Comparison of ENCODE assay signal across 8 mouse cellular contexts in the genomic region with DNA sequence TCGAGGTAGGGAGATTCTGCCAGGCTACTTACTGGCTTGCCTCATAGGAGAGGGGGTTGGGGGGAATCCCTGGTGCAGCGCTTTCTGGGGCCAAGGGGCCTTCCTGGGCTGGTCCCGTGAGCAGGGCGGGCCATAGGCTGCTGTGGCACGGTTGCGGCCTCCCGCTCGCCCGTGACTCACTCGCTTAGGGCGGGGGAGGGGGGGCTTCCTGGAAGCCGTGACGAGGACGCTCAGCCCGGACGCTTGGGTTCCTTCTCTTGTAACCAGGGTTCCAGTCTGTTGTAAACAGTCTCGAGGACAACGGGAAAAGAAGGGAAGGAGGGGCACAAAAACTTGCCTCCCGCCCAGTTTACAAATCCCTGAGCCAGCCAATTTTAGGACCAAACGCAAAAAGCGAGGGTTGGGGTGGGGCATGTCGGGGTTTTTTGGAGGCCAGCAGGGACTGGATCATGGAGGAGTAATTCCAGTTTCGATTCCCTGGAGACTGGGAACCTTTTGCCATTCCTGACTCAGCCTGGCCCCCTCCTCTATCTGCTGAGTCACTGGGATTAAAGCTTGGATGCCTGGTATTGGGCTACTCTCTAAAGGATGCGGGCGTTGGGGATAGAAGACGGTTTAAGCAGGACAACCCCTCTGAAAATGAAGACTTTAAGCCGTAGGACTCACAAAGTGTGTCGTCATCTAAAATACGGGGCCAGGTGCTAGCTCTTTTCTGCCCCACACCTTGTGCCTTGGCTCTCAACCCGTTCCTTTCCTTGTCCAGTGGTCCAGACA. TPM values are rescaled to one million over a fixed set of nuclear protein-coding genes. Genes with fewer than 3 reads are reported as not detected.
DNase-seq lines count a peak whose midpoint lies in the region; ATAC-seq and TF ChIP-seq lines count a peak whose summit lies in the region.

No protein-coding gene starts in this region.

- 2% methylated on average over 30 of the region's 30 CpGs for WGBS in lung, postnatal 0 days

- no peak for TF ChIP-seq CTCF in G1E (IDR thresholded peaks at IDR 0.05; ENCODE audit: low read depth, low read length)
- no peak for TF ChIP-seq CTCF in lung, postnatal 0 days (IDR thresholded peaks at IDR 0.05)

- peak overlapping the region; percentile 94 for H3K4me2 ChIP-seq in lung, postnatal 0 days (replicated peaks; ENCODE audit: low read depth, low read length)

- DNase-seq in G1E (ENCODE audit: low spot score) = peak; percentile 85
- peak; percentile 93 for DNase-seq in c-Kit-positive CD71-negative TER-119-negative erythroid progenitor cells, embryonic 14.5 days (ENCODE audit: low read depth)
- peak; percentile 90 to 95 for DNase-seq in heart, adult 18-20 months
- DNase-seq in kidney, adult 18-20 months = peak; percentile 75
- DNase-seq in lung, postnatal 0 days (ENCODE audit: low spot score) = peak; percentile 98
- DNase-seq in ovary, postnatal 14 days (ENCODE audit: low spot score) = peak; percentile 64
- DNase-seq in urinary bladder, postnatal 4 days (ENCODE audit: low spot score in 2 of 2) = peak; percentile 79 to 80
- DNase-seq in left cerebral cortex, postnatal 25 days (ENCODE audit: low spot score in 2 of 2) = no peak

- H3K4me3 ChIP-seq in G1E (ENCODE audit: low read depth, low read length) = peak overlapping the region; percentile 71
- H3K4me3 ChIP-seq in lung, postnatal 0 days (ENCODE audit: low read depth, low read length) = peak overlapping the region; percentile 39

- peaks cover 91% of the 10 kb centered on the region for H3K4me1 ChIP-seq in G1E (ENCODE audit: insufficient read depth, low read depth, low read length)
- peaks cover 21% of the 10 kb centered on the region for H3K4me1 ChIP-seq in lung, postnatal 0 days (ENCODE audit: insufficient read depth, low read depth, low read length)

- H3K9ac ChIP-seq in lung, postnatal 0 days (replicated peaks; ENCODE audit: low read depth) = peak overlapping the region; percentile 67

- TF ChIP-seq EP300 in lung, postnatal 0 days (IDR thresholded peaks at IDR 0.05) = peak; percentile 88

- H3K36me3 ChIP-seq in G1E (replicated peaks) = peaks cover 41% of the 10 kb centered on the region
- peaks cover 7% of the 10 kb centered on the region; the same call in 1 of the 2 replicates for H3K36me3 ChIP-seq in lung, postnatal 0 days (ENCODE audit: insufficient read depth, low read length)

- no peaks in the 10 kb centered on the region for H3K9me3 ChIP-seq in G1E (replicated peaks)
- no peaks in the 10 kb centered on the region for H3K9me3 ChIP-seq in lung, postnatal 0 days (ENCODE audit: low read length)

- ATAC-seq in G1E (ENCODE audit: extremely low read depth, insufficient number of reproducible peaks, low FRiP score, poor library complexity, severe bottlenecking) = peak; percentile 41
- peak; percentile 68 for ATAC-seq in lung, postnatal 0 days

- intact Hi-C loops in left cerebral cortex, postnatal 25 days (cut with DNase I) = no loop called here

- peak overlapping the region; percentile 99 for H3K27ac ChIP-seq in lung, postnatal 0 days (ENCODE audit: low read length)

- no peaks in the 10 kb centered on the region for H3K27me3 ChIP-seq in G1E (ENCODE audit: insufficient read depth, low read length)
- H3K27me3 ChIP-seq in lung, postnatal 0 days (replicated peaks; ENCODE audit: insufficient read depth, low read length) = no peaks in the 10 kb centered on the region

RNA-seq across cellular contexts. Expression of gene Zfp36, which starts 1.2 kb away (rescaled TPM):
- 39.0 and 42.8 TPM in 2 replicates for total RNA-seq in G1E (2014; fragmentation: Nextera tagmentation)
- 20.4 and 21.3 TPM in 2 replicates for total RNA-seq in G1E (2017)
- polyA plus RNA-seq in G1E (2012) = 25.5 and 28.3 TPM in 2 replicates
- 10 to 100 TPM; 18.4 to 27.3 TPM for total RNA-seq in heart, adult 18-20 months (2021)
- 48.3 and 55.7 TPM in 2 replicates for polyA plus RNA-seq in lung, postnatal 0 days (2015; fragmentation: Nextera tagmentation; extraction: Ambion mirVana)
- total RNA-seq in left cerebral cortex, postnatal 25 days (2021) = 1 to 10 TPM; 2.2 to 2.9 TPM

RNA-seq across cellular contexts. Expression of gene Plekhg2, which starts 8.8 kb away (rescaled TPM):
- 2.9 and 5.2 TPM in 2 replicates for total RNA-seq in G1E (2014; fragmentation: Nextera tagmentation)
- 1.7 and 3.4 TPM in 2 replicates for total RNA-seq in G1E (2017)
- 8.0 and 8.2 TPM in 2 replicates for polyA plus RNA-seq in G1E (2012)
- total RNA-seq in heart, adult 18-20 months (2021) = 10 to 100 TPM; 11.3 to 13.4 TPM
- polyA plus RNA-seq in lung, postnatal 0 days (2015; fragmentation: Nextera tagmentation; extraction: Ambion mirVana) = 22.4 and 26.7 TPM in 2 replicates
- total RNA-seq in left cerebral cortex, postnatal 25 days (2021) = 1 to 10 TPM; 5.0 to 6.7 TPM

RNA-seq across cellular contexts. Expression of gene Med29, which starts 11.3 kb away (rescaled TPM):
- total RNA-seq in G1E (2014; fragmentation: Nextera tagmentation) = 15.4 and 21.9 TPM in 2 replicates
- 17.7 and 21.0 TPM in 2 replicates for total RNA-seq in G1E (2017)
- 11.2 and 14.8 TPM in 2 replicates for polyA plus RNA-seq in G1E (2012)
- total RNA-seq in heart, adult 18-20 months (2021) = 10 to 100 TPM; 21.8 TPM
- polyA plus RNA-seq in lung, postnatal 0 days (2015; fragmentation: Nextera tagmentation; extraction: Ambion mirVana) = 29.9 and 30.2 TPM in 2 replicates
- 10 to 100 TPM; 19.0 to 22.2 TPM for total RNA-seq in left cerebral cortex, postnatal 25 days (2021)

RNA-seq across cellular contexts. Expression of gene Paf1, which starts 11.5 kb away (rescaled TPM):
- total RNA-seq in G1E (2014; fragmentation: Nextera tagmentation) (66.6 and 68.5 TPM in 2 replicates), G1E (2017) (69.1 and 96.2 TPM in 2 replicates)
- 103 and 170 TPM in 2 replicates for polyA plus RNA-seq in G1E (2012)
- total RNA-seq in heart, adult 18-20 months (2021) = 10 to 100 TPM; 39.5 to 44.5 TPM
- polyA plus RNA-seq in lung, postnatal 0 days (2015; fragmentation: Nextera tagmentation; extraction: Ambion mirVana) = 49.1 and 55.0 TPM in 2 replicates
- total RNA-seq in left cerebral cortex, postnatal 25 days (2021) = 10 to 100 TPM; 62.4 to 64.0 TPM

RNA-seq across cellular contexts. Expression of gene Rps16, which starts 30.8 kb away (rescaled TPM):
- total RNA-seq in G1E (2014; fragmentation: Nextera tagmentation) (848 and 905 TPM in 2 replicates), G1E (2017) (900 and 1,212 TPM in 2 replicates)
- 1,941 and 2,248 TPM in 2 replicates for polyA plus RNA-seq in G1E (2012)
- total RNA-seq in heart, adult 18-20 months (2021) = 100 to 1,000 TPM; 517 to 602 TPM
- polyA plus RNA-seq in lung, postnatal 0 days (2015; fragmentation: Nextera tagmentation; extraction: Ambion mirVana) = 623 and 695 TPM in 2 replicates
- total RNA-seq in left cerebral cortex, postnatal 25 days (2021) = 100 to 1,000 TPM; 438 to 443 TPM

Comparison
In these comparisons a context has a peak if more than half of its experiments do, and no peak if none do; other contexts are left out.
1. DNase-seq: peak in G1E (single experiment), c-Kit-positive CD71-negative TER-119-negative erythroid progenitor cells, embryonic 14.5 days (single experiment), heart, adult 18-20 months (2 of 2), kidney, adult 18-20 months (single experiment), lung, postnatal 0 days (single experiment), ovary, postnatal 14 days (single experiment) and urinary bladder, postnatal 4 days (2 of 2); none in left cerebral cortex, postnatal 25 days (0 of 2).
2. RNA of gene Zfp36, which starts 1.2 kb away (total RNA-seq): 20.4 to 42.8 TPM in G1E and 18.4 to 27.3 TPM in heart, adult 18-20 months; 2.2 to 2.9 TPM in left cerebral cortex, postnatal 25 days; every median in the first group is over 4 times any median in the second.